ENCODE assay signal across 10 mouse cellular contexts in the genomic region with DNA sequence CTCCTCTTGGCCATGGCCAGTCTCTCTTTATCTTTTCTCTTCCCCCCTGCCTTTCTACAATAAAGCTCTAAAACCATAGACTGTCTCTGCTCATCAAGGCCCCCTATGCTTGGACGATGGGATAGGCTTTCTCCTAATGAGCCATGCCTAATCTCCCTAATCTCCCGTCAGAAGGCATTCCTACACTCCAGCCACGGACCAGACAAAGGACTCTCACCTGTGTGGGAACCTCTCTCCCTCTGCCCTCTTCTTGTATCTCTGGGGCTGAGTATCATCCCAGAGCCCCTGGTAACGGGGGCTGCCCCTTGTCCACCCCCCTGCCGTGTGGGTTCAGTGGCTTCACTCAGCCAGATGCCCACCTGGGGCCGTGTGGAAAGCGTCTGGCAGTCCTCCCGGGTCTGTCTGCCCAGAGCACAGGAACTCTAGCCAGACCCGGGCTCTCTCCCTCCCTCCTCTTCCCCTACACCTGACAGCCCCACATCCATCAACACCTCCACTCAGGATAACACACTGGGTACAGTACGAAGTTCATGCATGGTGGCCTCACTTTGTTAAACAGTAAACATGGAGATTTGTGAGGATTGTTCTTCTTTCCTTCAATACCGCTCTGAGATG. TPM values are rescaled to one million over a fixed set of nuclear protein-coding genes. Genes with fewer than 3 reads are reported as not detected.
A peak's percentile ranks its signal among the peaks of the same experiment; 100 is the strongest.
DNase-seq lines count a peak whose midpoint lies in the region; ATAC-seq and TF ChIP-seq lines count a peak whose summit lies in the region.
"Had no signal": no experiment of that assay in that cellular context is flagged by ENCODE, and none has a peak within 500 bp of the region (broad histone marks: within the 10 kb centered on the region; RNA-seq: fewer than 3 reads in every experiment).

No protein-coding gene starts in this region.

- H3K9me3 ChIP-seq in forebrain, embryonic 12.5 days, result no peaks in the 10 kb centered on the region
- no peaks in the 10 kb centered on the region for H3K9me3 ChIP-seq in hindbrain, postnatal 0 days (ENCODE audit: low read length)
- H3K9me3 ChIP-seq in liver, postnatal 0 days (ENCODE audit: low read length), result no peaks in the 10 kb centered on the region

- H3K36me3 ChIP-seq in forebrain, embryonic 12.5 days (replicated peaks), result no peaks in the 10 kb centered on the region
- no peaks in the 10 kb centered on the region for H3K36me3 ChIP-seq in hindbrain, postnatal 0 days (ENCODE audit: insufficient read depth, low read length)
- H3K36me3 ChIP-seq in liver, postnatal 0 days (replicated peaks; ENCODE audit: insufficient read depth, low read length), result no peaks in the 10 kb centered on the region

- no peak overlapping the region for H3K4me3 ChIP-seq in forebrain, embryonic 12.5 days (replicated peaks)
- no peak overlapping the region for H3K4me3 ChIP-seq in hindbrain, postnatal 0 days (ENCODE audit: low read length)
- no peak overlapping the region for H3K4me3 ChIP-seq in liver, postnatal 0 days (ENCODE audit: low read depth, low read length)

- ATAC-seq in forebrain, embryonic 12.5 days (ENCODE audit: low FRiP score), result peak; percentile 35; the same call in 1 of the 2 replicates
- peak; percentile 71 for ATAC-seq in hindbrain, postnatal 0 days
- ATAC-seq in liver, postnatal 0 days, result peak; percentile 40

- H3K27ac ChIP-seq in forebrain, embryonic 12.5 days, result no peak overlapping the region
- no peak overlapping the region for H3K27ac ChIP-seq in hindbrain, postnatal 0 days
- no peak overlapping the region for H3K27ac ChIP-seq in liver, postnatal 0 days (ENCODE audit: low read depth)

- no peak overlapping the region for H3K4me2 ChIP-seq in forebrain, embryonic 12.5 days
- H3K4me2 ChIP-seq in hindbrain, postnatal 0 days (ENCODE audit: low read depth, low read length), result no peak overlapping the region
- H3K4me2 ChIP-seq in liver, postnatal 0 days (ENCODE audit: low read depth, low read length), result 0 out of 2 replicates have a peak overlapping the region, but pooled peaks have one; percentile 38

- H3K27me3 ChIP-seq in forebrain, embryonic 12.5 days, result no peaks in the 10 kb centered on the region
- H3K27me3 ChIP-seq in hindbrain, postnatal 0 days (ENCODE audit: insufficient read depth, low read length), result no peaks in the 10 kb centered on the region; the same call in 1 of the 2 replicates
- H3K27me3 ChIP-seq in liver, postnatal 0 days (ENCODE audit: insufficient read depth, low read length), result no peaks in the 10 kb centered on the region

- TF ChIP-seq CTCF in hindbrain, postnatal 0 days (IDR thresholded peaks at IDR 0.05; ENCODE audit: low read depth), result no peak
- TF ChIP-seq CTCF in liver, postnatal 0 days (IDR thresholded peaks at IDR 0.05; ENCODE audit: low read depth), result no peak

- TF ChIP-seq EP300 in liver, postnatal 0 days (IDR thresholded peaks at IDR 0.05; ENCODE audit: low read depth), result no peak

- peak; percentile 39 to 59 for DNase-seq in cerebellum, postnatal 10 days
- DNase-seq in cerebellum, adult 11-12 months, result no peak
- DNase-seq in hindbrain, postnatal 0 days (ENCODE audit: low spot score), result no peak
- no peak for DNase-seq in liver, postnatal 0 days
- DNase-seq in adrenal gland, adult 8-10 months, result no peak
- DNase-seq in ovary, postnatal 14 days (ENCODE audit: low spot score), result no peak
- no peak for DNase-seq in B cell, adult 2 months
- DNase-seq: lung, postnatal 36 days; right cerebral cortex, postnatal 4 days had no signal

- H3K4me1 ChIP-seq in forebrain, embryonic 12.5 days, result peaks cover 5% of the 10 kb centered on the region
- H3K4me1 ChIP-seq in hindbrain, postnatal 0 days (ENCODE audit: insufficient read depth, low read length), result no peaks in the 10 kb centered on the region
- no peaks in the 10 kb centered on the region for H3K4me1 ChIP-seq in liver, postnatal 0 days (ENCODE audit: insufficient read depth)

- no peak overlapping the region for H3K9ac ChIP-seq in forebrain, embryonic 12.5 days
- no peak overlapping the region for H3K9ac ChIP-seq in hindbrain, postnatal 0 days (replicated peaks; ENCODE audit: low read length)
- H3K9ac ChIP-seq in liver, postnatal 0 days (replicated peaks), result no peak overlapping the region

- WGBS in forebrain, embryonic 12.5 days, result 23% methylated on average over 11 of the region's 11 CpGs
- WGBS in hindbrain, postnatal 0 days, result 20% methylated on average over 11 of the region's 11 CpGs
- 24% methylated on average over 11 of the region's 11 CpGs for WGBS in liver, postnatal 0 days (ENCODE audit: insufficient replicate concordance)

RNA-seq across cellular contexts. Expression of a gene that starts 37.2 kb away (rescaled TPM):
- 44.1 and 52.2 TPM in 2 replicates for polyA plus RNA-seq in forebrain, embryonic 12.5 days (2016; fragmentation: Nextera tagmentation; extraction: Ambion mirVana)
- 57.0 and 60.8 TPM in 2 replicates for total RNA-seq in hindbrain, postnatal 0 days (2014; rRNA removed)
- 53.3 and 58.3 TPM in 2 replicates for polyA plus RNA-seq in hindbrain, postnatal 0 days (2015; fragmentation: Nextera tagmentation; extraction: Ambion mirVana)
- 21.2 and 23.8 TPM in 2 replicates for polyA plus RNA-seq in liver, postnatal 0 days (2015; fragmentation: Nextera tagmentation; extraction: Ambion mirVana)
- total RNA-seq in adrenal gland, adult 8-10 months (2022), result 10 to 100 TPM; 13.6 to 18.6 (median 15.3) TPM

Comparison
In these comparisons a context has a peak if more than half of its experiments do, and no peak if none do; other contexts are left out.
1. DNase-seq: peak in cerebellum, postnatal 10 days (2 of 2); none in cerebellum, adult 11-12 months (single experiment), hindbrain, postnatal 0 days (single experiment), liver, postnatal 0 days (single experiment), adrenal gland, adult 8-10 months (single experiment), ovary, postnatal 14 days (single experiment) and B cell, adult 2 months (0 of 2).
2. Peak in every context shown above with its lines, with median percentiles within 50 percentile points of each other: ATAC-seq.